Mouse (Mus musculus): ENCODE measurements around the gene Gimap8. TPM values are rescaled to one million over a fixed set of nuclear protein-coding genes. Genes with fewer than 3 reads are reported as not detected.

The Gimap8 gene
- total and polyA plus RNA-seq, 3 experiments = 21.6 to 28.5 (median 27.5) TPM

- Histone ChIP-seq H3K36me3 (replicated peaks in 1 of 2; ENCODE audit: control insufficient read depth in 1 of 2, insufficient read depth in 1 of 2, low read length in 1 of 2) (peaks cover 7 to 57% of the 10 kb centered on the region in 2 experiments), H3K4me2 (ENCODE audit: insufficient read depth, low read depth, poor library complexity, severe bottlenecking) (peak overlapping the region; percentile 61), H3K27ac (ENCODE audit: insufficient read depth, low read depth) (no peak overlapping the region), H3K4me3 (replicated peaks in 1 of 3; ENCODE audit: low read depth in 2 of 3, low read length in 2 of 3, poor library complexity in 1 of 3) (peak overlapping the region in 1 of 3 experiments; percentile 51), H3K4me1 (ENCODE audit: control insufficient read depth in 1 of 2, insufficient read depth in 2 of 2) (peaks cover 3 to 22% of the 10 kb centered on the region in 2 experiments; a peak in 2 of 4 replicates), H3K27me3 (replicated peaks) (no peaks in the 10 kb centered on the region), H3K9ac (ENCODE audit: insufficient read depth, low read depth) (peak overlapping the region; percentile 22; the same call in 1 of the 2 replicates), H3K9me3 (replicated peaks; ENCODE audit: low read length) (no peaks in the 10 kb centered on the region), H3K79me2 (replicated peaks; ENCODE audit: control insufficient read depth, extremely low read depth, insufficient read depth, poor library complexity, severe bottlenecking) (no peaks in the 10 kb centered on the region; the same call in 1 of the 2 replicates)
- TF ChIP-seq ELF1 (IDR thresholded peaks at IDR 0.05; ENCODE audit: low read depth, low read length) (peak; percentile 48; the same call in 1 of the 2 replicates), NELFE (IDR thresholded peaks at IDR 0.05; ENCODE audit: low read depth, low read length) (no peak), BHLHE40 (IDR thresholded peaks at IDR 0.05; ENCODE audit: low read depth, low read length) (no peak), POLR2A (IDR thresholded peaks at IDR 0.05; ENCODE audit: low read depth, low read length) (peak; percentile 30; the same call in 1 of the 2 replicates), E2F4 (IDR thresholded peaks at IDR 0.05; ENCODE audit: insufficient replicate concordance, low read depth, low read length) (no peak), TCF12 (IDR thresholded peaks at IDR 0.05; ENCODE audit: low read depth, low read length) (0 out of 2 replicates have a peak, but pooled peaks have one; percentile 12), CTCF (conservative IDR thresholded peaks at IDR 0.05 in 1 of 2, IDR thresholded peaks at IDR 0.05 in 1 of 2; ENCODE audit: low read depth in 2 of 2, low read length in 2 of 2) (no peak), NRF1 (IDR thresholded peaks at IDR 0.05; ENCODE audit: low read depth, low read length) (peak; percentile 77), GABPA (IDR thresholded peaks at IDR 0.05; ENCODE audit: insufficient replicate concordance, low read depth, low read length) (no peak)
- DNase-seq (ENCODE audit: extremely low read depth) = no peak
- in situ Hi-C loops (cut with MboI; ENCODE audit: low pct_ligation_motif_present, low pct_unique_long_range_greater_than_20kb, low sequenced_read_pairs) = loop anchor here (5.0 to 25.0 kb wide), 2 partner anchors 72 to 333 kb away; partner anchors contain the start of gene Doxl2
- dilution Hi-C loops (cut with MboI; ENCODE audit: extremely low pct_ligation_motif_present, extremely low pct_unique_long_range_greater_than_20kb, low sequenced_read_pairs) = loop anchor here (25.0 kb wide), 1 partner anchor 133 kb away; the partner anchor contains the start of gene Gimap3
Measured at GRCm38 (mm10) chr6:48628808-48629660, 18.0 kb upstream of the Gimap8 start.

- no peaks in the 10 kb centered on the region for H3K9me3 ChIP-seq (replicated peaks; ENCODE audit: low read length)
- peaks cover 0 to 17% of the 10 kb centered on the region in 2 experiments; a peak in 2 of 4 replicates for H3K4me1 ChIP-seq (ENCODE audit: control insufficient read depth in 1 of 2, insufficient read depth in 2 of 2)
- peaks cover 7 to 51% of the 10 kb centered on the region in 2 experiments for H3K36me3 ChIP-seq (replicated peaks in 1 of 2; ENCODE audit: control insufficient read depth in 1 of 2, insufficient read depth in 1 of 2, low read length in 1 of 2)
- TF ChIP-seq MAFK (IDR thresholded peaks at IDR 0.05; ENCODE audit: insufficient replicate concordance, low read length) = no peak
- no peak for TF ChIP-seq MAZ (IDR thresholded peaks at IDR 0.05; ENCODE audit: low read depth, low read length)
- TF ChIP-seq TBP (conservative IDR thresholded peaks at IDR 0.05; ENCODE audit: low read depth, low read length) = no peak
- no peak for TF ChIP-seq ETS1 (conservative IDR thresholded peaks at IDR 0.05; ENCODE audit: low read depth, low read length)
- TF ChIP-seq MAX (IDR thresholded peaks at IDR 0.05; ENCODE audit: low read length) = no peak
- no peak for TF ChIP-seq TCF12 (IDR thresholded peaks at IDR 0.05; ENCODE audit: low read depth, low read length)
- TF ChIP-seq PAX5 (IDR thresholded peaks at IDR 0.05; ENCODE audit: low read length) = no peak
- no peak for TF ChIP-seq ELF1 (IDR thresholded peaks at IDR 0.05; ENCODE audit: low read depth, low read length)
- no peak for DNase-seq (ENCODE audit: extremely low read depth)
- no peaks in the 10 kb centered on the region; the same call in 1 of the 2 replicates for H3K79me2 ChIP-seq (replicated peaks; ENCODE audit: control insufficient read depth, extremely low read depth, insufficient read depth, poor library complexity, severe bottlenecking)
- dilution Hi-C loops (cut with MboI; ENCODE audit: extremely low pct_ligation_motif_present, extremely low pct_unique_long_range_greater_than_20kb, low sequenced_read_pairs) = loop anchor here (25.0 kb wide), 1 partner anchor 133 kb away; the partner anchor contains the start of gene Gimap3
- H3K9ac ChIP-seq (ENCODE audit: insufficient read depth, low read depth) = peak overlapping the region; percentile 4; the same call in 1 of the 2 replicates
- no peaks in the 10 kb centered on the region for H3K27me3 ChIP-seq (replicated peaks)
- H3K4me2 ChIP-seq (ENCODE audit: insufficient read depth, low read depth, poor library complexity, severe bottlenecking) = peak overlapping the region; percentile 61; the same call in 1 of the 2 replicates
- H3K4me3 ChIP-seq (replicated peaks in 1 of 3; ENCODE audit: low read depth in 2 of 3, low read length in 2 of 3, poor library complexity in 1 of 3) = peak overlapping the region in 1 of 3 experiments; percentile 51
- no peak overlapping the region for H3K27ac ChIP-seq (ENCODE audit: insufficient read depth, low read depth)
- in situ Hi-C loops (cut with MboI; ENCODE audit: low pct_ligation_motif_present, low pct_unique_long_range_greater_than_20kb, low sequenced_read_pairs) = loop anchor here (5.0 to 25.0 kb wide), 2 partner anchors 72 to 333 kb away; partner anchors contain the start of gene Doxl2
Measured at GRCm38 (mm10) chr6:48629661-48630034, 17.4 kb upstream of the Gimap8 start.
